In the genomic region with DNA sequence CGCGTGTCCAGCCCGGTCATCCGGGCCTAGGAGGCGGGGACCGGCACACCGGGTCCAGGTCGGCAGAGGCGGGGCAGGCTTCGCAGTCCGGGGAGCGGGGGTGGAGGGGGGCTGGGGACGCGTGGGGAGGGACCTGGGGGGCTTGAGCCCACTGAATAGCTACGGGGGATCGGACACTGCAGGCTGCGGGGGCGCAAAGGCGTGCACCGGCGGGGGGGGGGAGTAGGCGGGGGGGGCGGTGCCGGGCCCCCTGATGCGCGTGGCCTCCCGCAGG, we compare ENCODE assay signal across 8 mouse cellular contexts. TPM values are rescaled to one million over a fixed set of nuclear protein-coding genes. Genes with fewer than 3 reads are reported as not detected.
DNase-seq lines count a peak whose midpoint lies in the region; ATAC-seq and TF ChIP-seq lines count a peak whose summit lies in the region.

No protein-coding gene starts in this region.

- WGBS in kidney, postnatal 0 days: 0% methylated on average over 11 of the region's 27 CpGs
- WGBS in embryonic facial prominence, embryonic 14.5 days: no CpG with 5 or more reads among the region's 27 CpGs
- 4% methylated on average over 14 of the region's 27 CpGs for WGBS in hindbrain, postnatal 0 days
- 0% methylated on average over 8 of the region's 27 CpGs for WGBS in midbrain, embryonic 16.5 days

- H3K9me3 ChIP-seq in kidney, postnatal 0 days (replicated peaks; ENCODE audit: low read length): no peaks in the 10 kb centered on the region
- no peaks in the 10 kb centered on the region for H3K9me3 ChIP-seq in embryonic facial prominence, embryonic 14.5 days (ENCODE audit: control insufficient read depth, low read length)
- no peaks in the 10 kb centered on the region for H3K9me3 ChIP-seq in hindbrain, postnatal 0 days (ENCODE audit: low read length)
- H3K9me3 ChIP-seq in midbrain, embryonic 16.5 days (replicated peaks; ENCODE audit: control insufficient read depth, low read length, poor library complexity, severe bottlenecking): no peaks in the 10 kb centered on the region

- peak overlapping the region; percentile 59 for H3K4me3 ChIP-seq in kidney, postnatal 0 days (replicated peaks; ENCODE audit: low read depth, low read length)
- H3K4me3 ChIP-seq in embryonic facial prominence, embryonic 14.5 days (ENCODE audit: low read depth, low read length): peak overlapping the region; percentile 50
- peak overlapping the region; percentile 37 for H3K4me3 ChIP-seq in hindbrain, postnatal 0 days (ENCODE audit: low read length)
- peak overlapping the region; percentile 34 for H3K4me3 ChIP-seq in midbrain, embryonic 16.5 days (ENCODE audit: low read depth, low read length)

- peak overlapping the region; percentile 49; the same call in 1 of the 2 replicates for H3K9ac ChIP-seq in kidney, postnatal 0 days (ENCODE audit: low read depth, low read length)
- H3K9ac ChIP-seq in embryonic facial prominence, embryonic 14.5 days (ENCODE audit: low read depth, low read length): peak overlapping the region; percentile 67
- 0 out of 2 replicates have a peak overlapping the region, but pooled peaks have one; percentile 9 for H3K9ac ChIP-seq in hindbrain, postnatal 0 days (replicated peaks; ENCODE audit: low read length)
- H3K9ac ChIP-seq in midbrain, embryonic 16.5 days (ENCODE audit: low read depth, low read length): peak overlapping the region; percentile 38; the same call in 1 of the 2 replicates

- peaks cover 10% of the 10 kb centered on the region; the same call in 1 of the 2 replicates for H3K4me1 ChIP-seq in kidney, postnatal 0 days (replicated peaks; ENCODE audit: insufficient read depth, low read length)
- peaks cover 6% of the 10 kb centered on the region; the same call in 1 of the 2 replicates for H3K4me1 ChIP-seq in embryonic facial prominence, embryonic 14.5 days (ENCODE audit: control insufficient read depth, insufficient read depth, low read length)
- no peaks in the 10 kb centered on the region for H3K4me1 ChIP-seq in hindbrain, postnatal 0 days (ENCODE audit: insufficient read depth, low read length)
- peaks cover 18% of the 10 kb centered on the region for H3K4me1 ChIP-seq in midbrain, embryonic 16.5 days (ENCODE audit: control insufficient read depth, insufficient read depth, low read length)

- no peaks in the 10 kb centered on the region for H3K36me3 ChIP-seq in kidney, postnatal 0 days (ENCODE audit: insufficient read depth, low read length)
- H3K36me3 ChIP-seq in embryonic facial prominence, embryonic 14.5 days (ENCODE audit: control insufficient read depth, insufficient read depth, low read length): no peaks in the 10 kb centered on the region
- no peaks in the 10 kb centered on the region for H3K36me3 ChIP-seq in hindbrain, postnatal 0 days (ENCODE audit: insufficient read depth, low read length)
- H3K36me3 ChIP-seq in midbrain, embryonic 16.5 days (ENCODE audit: control insufficient read depth, insufficient read depth, low read length): no peaks in the 10 kb centered on the region

- intact Hi-C loops in left cerebral cortex, postnatal 36 days (cut with DNase I): loop anchor here (5.0 kb wide), 2 partner anchors 112 to 197 kb away; no protein-coding TSS in a partner anchor

- H3K27ac ChIP-seq in kidney, postnatal 0 days: no peak overlapping the region
- peak overlapping the region; percentile 81 for H3K27ac ChIP-seq in embryonic facial prominence, embryonic 14.5 days (replicated peaks; ENCODE audit: low read depth, low read length)
- no peak overlapping the region for H3K27ac ChIP-seq in hindbrain, postnatal 0 days
- H3K27ac ChIP-seq in midbrain, embryonic 16.5 days (ENCODE audit: low read length): no peak overlapping the region

- H3K4me2 ChIP-seq in kidney, postnatal 0 days (ENCODE audit: low read length): peak overlapping the region; percentile 99
- H3K4me2 ChIP-seq in embryonic facial prominence, embryonic 14.5 days (ENCODE audit: low read depth, low read length): peak overlapping the region; percentile 95
- H3K4me2 ChIP-seq in hindbrain, postnatal 0 days (ENCODE audit: low read depth, low read length): peak overlapping the region; percentile 60
- H3K4me2 ChIP-seq in midbrain, embryonic 16.5 days (ENCODE audit: low read length): peak overlapping the region; percentile 64

- TF ChIP-seq CTCF in kidney, postnatal 0 days (IDR thresholded peaks at IDR 0.05; ENCODE audit: low read depth): no peak
- TF ChIP-seq CTCF in hindbrain, postnatal 0 days (IDR thresholded peaks at IDR 0.05; ENCODE audit: low read depth): no peak

- no peak for DNase-seq in kidney, postnatal 0 days (ENCODE audit: low spot score)
- no peak for DNase-seq in kidney, adult 18-20 months
- no peak for DNase-seq in embryonic facial prominence, embryonic 14.5 days (ENCODE audit: low spot score)
- DNase-seq in hindbrain, postnatal 0 days (ENCODE audit: low spot score): no peak
- no peak for DNase-seq in embryo, embryonic 9.5 days (ENCODE audit: extremely low spot score)
- DNase-seq in left cerebral cortex, postnatal 36 days (ENCODE audit: low spot score in 2 of 2): no peak
- no peak for DNase-seq in c-Kit-positive CD71-positive TER-119-positive erythroid progenitor cells, embryonic 14.5 days (ENCODE audit: low spot score)

- peaks cover 98% of the 10 kb centered on the region for H3K27me3 ChIP-seq in kidney, postnatal 0 days (ENCODE audit: insufficient read depth, low read length)
- peaks cover 100% of the 10 kb centered on the region for H3K27me3 ChIP-seq in embryonic facial prominence, embryonic 14.5 days (replicated peaks; ENCODE audit: control insufficient read depth, insufficient read depth, low read length)
- peaks cover 91% of the 10 kb centered on the region for H3K27me3 ChIP-seq in hindbrain, postnatal 0 days (ENCODE audit: insufficient read depth, low read length)
- H3K27me3 ChIP-seq in midbrain, embryonic 16.5 days (ENCODE audit: control insufficient read depth, insufficient read depth, low read depth, low read length): peaks cover 67% of the 10 kb centered on the region

- no peak for ATAC-seq in kidney, postnatal 0 days (replicated peaks; ENCODE audit: low FRiP score, low read depth)
- ATAC-seq in embryonic facial prominence, embryonic 14.5 days (ENCODE audit: low read depth): peak; percentile 54
- no peak for ATAC-seq in hindbrain, postnatal 0 days
- ATAC-seq in midbrain, embryonic 16.5 days: no peak

RNA-seq across cellular contexts. Expression of a gene that starts 0.3 kb away (rescaled TPM):
- polyA plus RNA-seq in kidney, postnatal 0 days (2015; fragmentation: Nextera tagmentation; extraction: Ambion mirVana): 0.37 and 1.1 TPM in 2 replicates
- 7.0 and 7.6 TPM in 2 replicates for polyA plus RNA-seq in embryonic facial prominence, embryonic 14.5 days (2014; fragmentation: Nextera tagmentation; extraction: Ambion mirVana)
- 1.8 and 1.9 TPM in 2 replicates for total RNA-seq in hindbrain, postnatal 0 days (2014; rRNA removed)
- polyA plus RNA-seq in hindbrain, postnatal 0 days (2015; fragmentation: Nextera tagmentation; extraction: Ambion mirVana): 1.2 and 1.4 TPM in 2 replicates
- 0.91 and 1.1 TPM in 2 replicates for polyA plus RNA-seq in midbrain, embryonic 16.5 days (2015; fragmentation: Nextera tagmentation; extraction: Ambion mirVana)
- total RNA-seq in left cerebral cortex, postnatal 36 days (2021): under 1 TPM; 0.70 to 0.94 TPM

RNA-seq across cellular contexts. Expression of a gene that starts 24.3 kb away (rescaled TPM):
- polyA plus RNA-seq in kidney, postnatal 0 days (2015; fragmentation: Nextera tagmentation; extraction: Ambion mirVana): 56.0 and 60.3 TPM in 2 replicates
- 46.1 and 56.7 TPM in 2 replicates for polyA plus RNA-seq in embryonic facial prominence, embryonic 14.5 days (2014; fragmentation: Nextera tagmentation; extraction: Ambion mirVana)
- total RNA-seq in hindbrain, postnatal 0 days (2014; rRNA removed): 39.9 and 45.6 TPM in 2 replicates
- 44.4 and 47.0 TPM in 2 replicates for polyA plus RNA-seq in hindbrain, postnatal 0 days (2015; fragmentation: Nextera tagmentation; extraction: Ambion mirVana)
- polyA plus RNA-seq in midbrain, embryonic 16.5 days (2015; fragmentation: Nextera tagmentation; extraction: Ambion mirVana): 52.3 and 53.0 TPM in 2 replicates
- total RNA-seq in left cerebral cortex, postnatal 36 days (2021): 10 to 100 TPM; 39.1 to 41.1 TPM

RNA-seq across cellular contexts. Expression of a gene that starts 32.1 kb away (rescaled TPM):
- 33.0 and 42.5 TPM in 2 replicates for polyA plus RNA-seq in kidney, postnatal 0 days (2015; fragmentation: Nextera tagmentation; extraction: Ambion mirVana)
- 7.4 and 9.4 TPM in 2 replicates for polyA plus RNA-seq in embryonic facial prominence, embryonic 14.5 days (2014; fragmentation: Nextera tagmentation; extraction: Ambion mirVana)
- total RNA-seq in hindbrain, postnatal 0 days (2014; rRNA removed): 3.7 and 10.6 TPM in 2 replicates
- polyA plus RNA-seq in hindbrain, postnatal 0 days (2015; fragmentation: Nextera tagmentation; extraction: Ambion mirVana): 2.8 and 3.6 TPM in 2 replicates
- polyA plus RNA-seq in midbrain, embryonic 16.5 days (2015; fragmentation: Nextera tagmentation; extraction: Ambion mirVana): 1.7 and 2.0 TPM in 2 replicates
- total RNA-seq in left cerebral cortex, postnatal 36 days (2021): 1 to 10 TPM; 1.2 to 3.1 TPM

RNA-seq across cellular contexts. Expression of a gene that starts 43.9 kb away (rescaled TPM):
- 6.4 and 8.3 TPM in 2 replicates for polyA plus RNA-seq in kidney, postnatal 0 days (2015; fragmentation: Nextera tagmentation; extraction: Ambion mirVana)
- polyA plus RNA-seq in embryonic facial prominence, embryonic 14.5 days (2014; fragmentation: Nextera tagmentation; extraction: Ambion mirVana): 0.32 and 0.96 TPM in 2 replicates
- total RNA-seq in hindbrain, postnatal 0 days (2014; rRNA removed): 0.40 and 0.58 TPM in 2 replicates
- polyA plus RNA-seq in hindbrain, postnatal 0 days (2015; fragmentation: Nextera tagmentation; extraction: Ambion mirVana): 0.21 TPM in 1 of 2 replicates, not detected in the other
- 0.06 TPM in 1 of 2 replicates, not detected in the other for polyA plus RNA-seq in midbrain, embryonic 16.5 days (2015; fragmentation: Nextera tagmentation; extraction: Ambion mirVana)
- total RNA-seq in left cerebral cortex, postnatal 36 days (2021): under 1 TPM in 1 of 2 experiments, not detected in 1; 0.29 TPM

Comparison
In these comparisons a context has a peak if more than half of its experiments do, and no peak if none do; other contexts are left out.
1. H3K9ac ChIP-seq: peak in every context shown above with its lines; median percentile 67 in embryonic facial prominence, embryonic 14.5 days; 49 in kidney, postnatal 0 days; 38 in midbrain, embryonic 16.5 days; 9 in hindbrain, postnatal 0 days.